Mouse (Mus musculus) liver, embryonic 14.5 days (tissue): ENCODE data around the gene Prkd1. TPM values are rescaled to one million over a fixed set of nuclear protein-coding genes. Genes with fewer than 3 reads are reported as not detected.

Source experiments
- ATAC-seq: fragments of 200-750 bp; cut with Nextera tagmentation; 2 replicates; pipeline ENCODE4 v1.8.0; 2017; ENCODE audit warnings: moderate number of reproducible peaks, mild to moderate bottlenecking, moderate library complexity; ENCODE audit not compliant: insufficient read depth
- DNase-seq, 3 experiments: peaks; one replicate each; pipeline ENCODE4 v3.0.0-alpha.2; 2012 to 2013; ENCODE audit warnings: low read depth in 3 of 3, low spot score in 3 of 3
- H3K27ac ChIP-seq: fragments of 300-500 bp; sonication (generic); 2 replicates; pipeline ENCODE4 v1.5.1; 2014; ENCODE audit warnings: moderate library complexity, mild to moderate bottlenecking, control low read depth, inconsistent platforms
- H3K27me3 ChIP-seq: fragments of 300-500 bp; sonication (generic); 2 replicates; pipeline ENCODE4 v1.6.1; 2014; ENCODE audit warnings: mild to moderate bottlenecking, low read length, moderate library complexity; ENCODE audit not compliant: control insufficient read depth, insufficient read depth
- H3K36me3 ChIP-seq: fragments of 300-500 bp; sonication (generic); replicated peaks from 2 replicates; pipeline ENCODE4 v1.6.1; 2014; ENCODE audit warnings: low read depth; ENCODE audit not compliant: control insufficient read depth, insufficient read depth
- H3K4me1 ChIP-seq, 2 experiments: fragments of 200-500 bp in 1 of 2; fragments of 300-500 bp in 1 of 2; sonication (generic) in 1 of 2; replicated peaks; 2 replicates each; pipeline ENCODE4 v1.6.1; 2012 to 2014; ENCODE audit warnings: antibody characterized with exemption in 1 of 2, inconsistent platforms in 1 of 2, low read length in 1 of 2; ENCODE audit not compliant: control insufficient read depth in 2 of 2, insufficient read depth in 2 of 2
- H3K4me2 ChIP-seq: fragments of 300-500 bp; sonication (generic); 2 replicates; pipeline ENCODE4 v1.6.1; 2014; ENCODE audit warnings: low read depth, mild to moderate bottlenecking, control low read depth, moderate library complexity
- H3K4me3 ChIP-seq, 2 experiments: fragments of 200-500 bp in 1 of 2; fragments of 300-500 bp in 1 of 2; sonication (generic) in 1 of 2; 2 replicates each; pipeline ENCODE4 v1.5.1; 2012 to 2014; ENCODE audit warnings: low read depth in 2 of 2, low read length in 2 of 2, mild to moderate bottlenecking in 2 of 2, control low read depth in 1 of 2, inconsistent platforms in 1 of 2, moderate library complexity in 1 of 2; ENCODE audit not compliant: insufficient read depth in 1 of 2
- H3K9ac ChIP-seq: fragments of 300-500 bp; sonication (generic); replicated peaks from 2 replicates; pipeline ENCODE4 v1.6.1; 2014; ENCODE audit warnings: mild to moderate bottlenecking, control low read depth, moderate library complexity
- H3K9me3 ChIP-seq: fragments of 300-500 bp; sonication (generic); 2 replicates; pipeline ENCODE4 v1.6.1; 2016; ENCODE audit warnings: low read length, mixed read lengths; ENCODE audit not compliant: control insufficient read depth
- CTCF ChIP-seq: IDR thresholded peaks from 2 replicates; pipeline ENCODE4 v1.5.1; 2016; ENCODE audit warnings: antibody characterized with exemption, low read depth, control low read depth
- EP300 ChIP-seq: IDR thresholded peaks from 2 replicates; pipeline ENCODE4 v1.6.1; 2016; ENCODE audit warnings: antibody characterized with exemption, low read depth
- whole genome bisulfite sequencing: fragments of 180-500 bp; shearing (Covaris S2); extraction: QIAGEN DNeasy Blood & Tissue Kit; methylation state at CpG from one replicate; pipeline ENCODE4 v1.1.7; 2014; ENCODE audit not compliant: insufficient replicate concordance; 5-methylcytosine and 5-hydroxymethylcytosine counted together
- polyA plus RNA-seq, 2 experiments: library from polyadenylated mRNA; depleted of rRNA in 1 of 2; stranded (reverse) in 1 of 2; unstranded in 1 of 2; fragments of >200 nt; fragmentation: Nextera tagmentation in 1 of 2; extraction: Ambion mirVana in 1 of 2; gene quantifications; 2 replicates each; pipeline versions ENCODE4 v1.2.1 to v1.2.3; 2012 to 2014

Prkd1 gene
- polyA plus RNA-seq, 2 experiments: 0.56 to 0.73 TPM

DNA sequence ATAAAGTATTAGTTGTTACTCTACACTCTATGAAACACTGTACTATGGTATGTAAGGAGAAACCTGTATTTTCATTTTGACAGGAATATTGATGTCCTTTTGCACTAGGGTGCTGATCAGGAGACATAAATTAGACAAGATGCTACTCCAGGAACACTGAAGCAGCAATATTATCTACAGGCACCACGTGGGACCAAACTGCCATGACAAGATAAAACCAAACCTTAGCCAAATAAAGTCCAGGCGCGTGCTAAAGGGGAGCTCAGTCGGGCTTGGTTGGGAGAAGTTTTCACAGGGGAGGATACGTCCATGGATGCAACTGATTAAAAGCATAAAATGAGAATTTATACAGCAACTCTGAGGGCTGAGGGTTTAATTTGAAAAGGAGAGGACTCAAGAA is 53.1 kb downstream of the Prkd1 start:
- H3K36me3 ChIP-seq: no peaks in the 10 kb centered on the region
- no peaks in the 10 kb centered on the region; a peak in 2 of 4 replicates for H3K4me1 ChIP-seq
- H3K9ac ChIP-seq: no peak overlapping the region
- no peak overlapping the region for H3K4me3 ChIP-seq
- no peaks in the 10 kb centered on the region for H3K27me3 ChIP-seq
- ATAC-seq (peak; percentile 65; the same call in 1 of the 2 replicates), DNase-seq (peak in 1 of 3 experiments; percentile 6)
- 38% methylated on average over 5 of the region's 5 CpGs for WGBS
- H3K27ac ChIP-seq: no peak overlapping the region
- TF ChIP-seq CTCF: no peak
- peak; percentile 37; the same call in 1 of the 2 replicates for TF ChIP-seq EP300
- H3K4me2 ChIP-seq: no peak overlapping the region
- no peaks in the 10 kb centered on the region for H3K9me3 ChIP-seq

DNA sequence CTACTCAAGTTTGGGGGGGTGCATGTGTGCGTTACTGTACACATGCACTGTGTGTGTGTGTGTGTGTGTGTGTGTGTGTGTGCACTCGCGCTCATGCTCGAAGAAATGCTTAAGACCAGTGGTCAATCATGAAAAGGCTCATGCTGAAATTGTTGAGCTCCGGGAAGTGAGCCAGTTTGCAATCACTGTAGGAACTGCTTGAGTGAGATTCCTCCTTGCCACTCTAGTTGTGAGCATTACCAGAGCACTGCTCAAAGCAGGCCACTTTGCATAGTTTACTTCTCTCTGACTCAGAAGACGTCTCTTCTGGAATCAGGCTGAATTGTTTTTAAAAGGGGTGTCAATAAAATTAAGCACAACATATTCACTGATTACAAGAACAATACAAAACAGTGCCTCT is 54.4 kb downstream of the Prkd1 start:
- DNase-seq (no peak), ATAC-seq (no peak)
- WGBS: 64% methylated on average over 6 of the region's 6 CpGs
- Histone ChIP-seq H3K9ac (no peak overlapping the region), H3K27ac (no peak overlapping the region), H3K4me3 (no peak overlapping the region), H3K4me2 (no peak overlapping the region), H3K27me3 (no peaks in the 10 kb centered on the region), H3K9me3 (no peaks in the 10 kb centered on the region), H3K36me3 (no peaks in the 10 kb centered on the region), H3K4me1 (no peaks in the 10 kb centered on the region; a peak in 2 of 4 replicates)
- no peak for TF ChIP-seq CTCF
- no peak for TF ChIP-seq EP300

DNA sequence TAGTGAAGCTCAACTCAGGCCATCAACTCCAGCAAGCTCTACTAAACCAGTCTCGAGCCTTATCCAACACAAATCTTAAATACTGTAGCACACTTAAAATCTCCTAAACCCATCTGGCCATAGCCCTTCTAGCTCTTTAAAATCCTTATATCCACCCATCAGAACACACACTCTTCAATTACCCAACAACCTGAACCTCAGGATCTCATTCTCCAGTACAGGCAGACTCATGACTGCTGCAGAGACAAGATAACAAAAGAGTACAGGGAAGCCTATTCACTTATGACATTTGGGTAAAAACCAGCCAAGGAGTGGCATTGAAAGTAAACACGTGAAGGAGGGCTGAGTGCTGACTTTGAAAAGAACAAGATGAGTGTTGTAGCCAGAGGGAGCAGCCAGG is 55.4 kb downstream of the Prkd1 start:
- 30% methylated on average over 2 of the region's 2 CpGs for WGBS
- H3K9ac ChIP-seq: no peak overlapping the region
- H3K27ac ChIP-seq: no peak overlapping the region
- no peaks in the 10 kb centered on the region for H3K9me3 ChIP-seq
- TF ChIP-seq EP300 (peak; percentile 40; the same call in 1 of the 2 replicates), CTCF (no peak)
- no peaks in the 10 kb centered on the region for H3K27me3 ChIP-seq
- H3K4me3 ChIP-seq: no peak overlapping the region
- DNase-seq (peak in 1 of 3 experiments; percentile 1), ATAC-seq (peak; percentile 48)
- H3K36me3 ChIP-seq: no peaks in the 10 kb centered on the region
- H3K4me1 ChIP-seq: no peaks in the 10 kb centered on the region; a peak in 2 of 4 replicates
- no peak overlapping the region for H3K4me2 ChIP-seq

DNA sequence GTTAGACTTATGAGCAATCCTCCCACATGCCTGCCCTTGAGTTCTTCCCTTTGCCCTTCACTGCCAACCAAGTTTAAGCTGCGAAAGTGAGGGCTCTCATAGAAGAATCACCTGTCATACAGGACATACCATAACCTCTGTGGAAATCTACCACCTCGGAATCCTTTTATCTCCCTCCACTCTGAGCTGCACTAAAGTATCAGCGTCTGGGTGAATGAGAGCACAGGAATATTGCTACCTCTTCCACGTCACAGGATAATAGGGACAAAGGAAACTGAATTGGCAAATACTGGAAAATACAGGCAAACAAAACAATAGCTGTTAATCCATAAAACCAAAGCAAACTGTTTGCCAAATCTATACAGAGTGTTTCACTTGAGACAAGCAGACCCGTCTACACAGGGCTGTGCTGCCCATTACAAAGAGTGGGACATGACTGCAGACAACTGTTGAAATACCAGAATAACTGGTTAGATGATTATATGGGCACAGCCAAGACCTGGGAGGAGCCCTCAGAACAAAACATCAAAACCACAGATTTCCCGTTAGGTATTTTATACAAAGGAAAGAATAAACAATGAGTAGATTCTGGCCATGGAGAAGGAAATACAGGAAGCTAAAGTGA is 60.6 kb downstream of the Prkd1 start:
- Histone ChIP-seq H3K9ac (no peak overlapping the region), H3K4me2 (no peak overlapping the region), H3K9me3 (no peaks in the 10 kb centered on the region), H3K4me1 (no peaks in the 10 kb centered on the region), H3K36me3 (no peaks in the 10 kb centered on the region), H3K4me3 (no peak overlapping the region), H3K27ac (no peak overlapping the region), H3K27me3 (no peaks in the 10 kb centered on the region)
- no peak for ATAC-seq
- no peak for DNase-seq
- TF ChIP-seq CTCF: no peak
- TF ChIP-seq EP300: no peak
- WGBS: 61% methylated on average over 6 of the region's 6 CpGs

DNA sequence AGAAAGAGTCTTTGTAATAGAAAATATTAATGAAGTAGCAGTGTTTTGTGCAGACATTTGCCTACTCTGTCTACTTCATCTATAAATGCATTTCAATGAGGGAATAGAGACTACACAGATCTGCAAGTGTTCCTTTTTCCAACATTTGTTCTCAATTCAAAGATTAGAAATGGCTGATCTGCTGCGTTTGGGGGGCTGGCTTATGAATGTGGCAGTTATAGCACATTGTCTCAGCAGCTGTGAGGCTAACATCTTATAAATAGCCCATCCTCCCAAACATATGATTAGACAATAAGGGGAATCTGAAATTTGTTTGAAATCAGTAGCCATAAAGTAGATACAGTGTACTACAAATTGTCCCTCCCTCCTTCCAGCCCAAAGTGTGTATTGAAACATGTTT is 83.7 kb downstream of the Prkd1 start:
- WGBS: 57% methylated on average over 1 of the region's 1 CpGs
- H3K4me1 ChIP-seq: no peaks in the 10 kb centered on the region
- ATAC-seq (no peak), DNase-seq (no peak)
- no peak for TF ChIP-seq EP300
- TF ChIP-seq CTCF: no peak
- no peak overlapping the region for H3K4me3 ChIP-seq
- H3K36me3 ChIP-seq: no peaks in the 10 kb centered on the region
- H3K4me2 ChIP-seq: no peak overlapping the region
- H3K9ac ChIP-seq: no peak overlapping the region
- H3K9me3 ChIP-seq: no peaks in the 10 kb centered on the region
- no peaks in the 10 kb centered on the region for H3K27me3 ChIP-seq
- no peak overlapping the region for H3K27ac ChIP-seq
